Mouse (Mus musculus): ENCODE data around the gene 1810024B03Rik.

DNA sequence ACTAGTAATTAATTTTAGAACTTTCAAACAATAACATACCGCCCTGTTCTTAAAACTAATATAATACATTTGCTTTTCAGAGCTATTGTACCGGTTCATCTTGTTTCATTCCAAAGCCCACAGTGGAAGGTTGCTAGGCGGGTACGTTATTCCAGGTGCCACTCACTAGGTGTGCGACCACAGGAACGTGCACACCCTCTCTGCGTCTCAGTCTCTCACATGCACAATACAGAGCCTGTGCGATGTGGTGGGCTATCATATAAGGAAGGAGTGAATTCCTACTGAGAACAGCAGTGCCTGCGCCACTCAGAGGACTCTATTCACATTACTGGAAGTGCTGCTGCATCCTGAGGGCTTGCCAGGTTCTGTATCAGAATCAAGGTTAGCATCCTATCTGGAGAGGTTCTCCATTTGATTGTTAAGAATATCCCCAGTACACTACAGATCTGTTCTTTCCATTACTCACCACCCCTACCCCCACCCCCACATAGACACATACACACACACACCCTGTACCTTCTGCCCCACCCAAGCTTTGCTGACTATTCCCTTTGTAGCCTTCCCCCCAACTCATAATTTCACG, 70.2 kb downstream of the 1810024B03Rik start:
- TF ChIP-seq MAFK (IDR thresholded peaks at IDR 0.05; ENCODE audit: insufficient read depth, low read depth, low read length) (no peak), HCFC1 (IDR thresholded peaks at IDR 0.05; ENCODE audit: borderline replicate concordance, insufficient read depth, low read length) (no peak)

Data from ES-E14 (cell line).